Mouse (Mus musculus): ENCODE data around the gene Mks1.

The Mks1 gene

GRCm38 (mm10) chr11:87879826-87880225 is 26.8 kb downstream of the Mks1 start:
- no peak for DNase-seq

- DNase-seq, result no peak
Observed at GRCm38 (mm10) chr11:87881714-87882113, 28.7 kb downstream of the Mks1 start.

- DNase-seq, result no peak
Observed at GRCm38 (mm10) chr11:87883493-87883892, 30.5 kb downstream of the Mks1 start.

- no peak for DNase-seq
Observed at GRCm38 (mm10) chr11:87884856-87885255, 31.8 kb downstream of the Mks1 start.

- DNase-seq, result no peak
Observed at GRCm38 (mm10) chr11:87892168-87892567, 39.2 kb downstream of the Mks1 start, which contains the start of gene Olfr462. TSS of gene Olfr462 (minus strand) at chr11:87892268.

GRCm38 (mm10) chr11:87897287-87897686 is 44.3 kb downstream of the Mks1 start, which contains the start of gene Olfr463:
TSS of gene Olfr463 (minus strand) at chr11:87897387.
- no peak for DNase-seq

GRCm38 (mm10) chr11:87904331-87904730 is 51.3 kb downstream of the Mks1 start:
- DNase-seq, result no peak

All from kidney, adult 8-10 months (tissue).